Mouse (Mus musculus) spleen, adult 2 months (tissue): ENCODE measurements around the gene Psd. TPM values are rescaled to one million over a fixed set of nuclear protein-coding genes. Genes with fewer than 3 reads are reported as not detected.

Experiments used
- DNase-seq, 2 experiments: peaks; one replicate each; pipeline versions ENCODE4 v3.0.0 to v3.0.0-alpha.2; 2012 to 2021; ENCODE audit warnings: low spot score in 2 of 2, low read depth in 1 of 2
- H3K27ac ChIP-seq: fragments of 200-500 bp; 2 replicates; pipeline ENCODE4 v1.5.1; 2012; ENCODE audit warnings: low read length, inconsistent platforms; ENCODE audit not compliant: insufficient read depth
- H3K27me3 ChIP-seq: fragments of 200-500 bp; 2 replicates; pipeline ENCODE4 v1.6.1; 2012; ENCODE audit warnings: mild to moderate bottlenecking, moderate library complexity, low read length, inconsistent platforms; ENCODE audit not compliant: control insufficient read depth, insufficient read depth
- H3K36me3 ChIP-seq: fragments of 200-500 bp; 2 replicates; pipeline ENCODE4 v1.6.1; 2012; ENCODE audit warnings: mild to moderate bottlenecking, low read length, inconsistent platforms; ENCODE audit not compliant: control insufficient read depth, insufficient read depth
- H3K4me1 ChIP-seq: fragments of 200-500 bp; 2 replicates; pipeline ENCODE4 v1.6.1; 2011; ENCODE audit warnings: inconsistent platforms; ENCODE audit not compliant: control insufficient read depth, insufficient read depth, insufficient read length
- H3K4me3 ChIP-seq: fragments of 200-500 bp; 2 replicates; pipeline ENCODE4 v1.5.1; 2011; ENCODE audit warnings: mild to moderate bottlenecking, inconsistent platforms; ENCODE audit not compliant: insufficient read depth, insufficient read length; ENCODE audit errors: extremely low read depth
- CTCF ChIP-seq: fragments of 200-500 bp; IDR thresholded peaks from 2 replicates; pipeline ENCODE4 v1.5.1; 2011; ENCODE audit warnings: mild to moderate bottlenecking, inconsistent platforms; ENCODE audit not compliant: insufficient read depth, insufficient read length, insufficient replicate concordance; ENCODE audit errors: extremely low read depth
- POLR2A ChIP-seq: fragments of 200-500 bp; IDR thresholded peaks from 2 replicates; pipeline ENCODE4 v1.6.1; 2011; ENCODE audit warnings: low read depth, low read length, inconsistent platforms
- WGBS: fragments of 180-500 bp; shearing (Covaris S2); methylation state at CpG from one replicate; pipeline ENCODE4 v1.1.7; 2018; 5-methylcytosine and 5-hydroxymethylcytosine counted together
- polyA plus RNA-seq: library from polyadenylated mRNA; depleted of rRNA; stranded (reverse); fragments of >200 nt; gene quantifications from 2 replicates; pipeline ENCODE4 v1.2.3, GENCODE M21; 2012

The Psd gene
- polyA plus RNA-seq, 1 experiment = 3.6 TPM

DNA sequence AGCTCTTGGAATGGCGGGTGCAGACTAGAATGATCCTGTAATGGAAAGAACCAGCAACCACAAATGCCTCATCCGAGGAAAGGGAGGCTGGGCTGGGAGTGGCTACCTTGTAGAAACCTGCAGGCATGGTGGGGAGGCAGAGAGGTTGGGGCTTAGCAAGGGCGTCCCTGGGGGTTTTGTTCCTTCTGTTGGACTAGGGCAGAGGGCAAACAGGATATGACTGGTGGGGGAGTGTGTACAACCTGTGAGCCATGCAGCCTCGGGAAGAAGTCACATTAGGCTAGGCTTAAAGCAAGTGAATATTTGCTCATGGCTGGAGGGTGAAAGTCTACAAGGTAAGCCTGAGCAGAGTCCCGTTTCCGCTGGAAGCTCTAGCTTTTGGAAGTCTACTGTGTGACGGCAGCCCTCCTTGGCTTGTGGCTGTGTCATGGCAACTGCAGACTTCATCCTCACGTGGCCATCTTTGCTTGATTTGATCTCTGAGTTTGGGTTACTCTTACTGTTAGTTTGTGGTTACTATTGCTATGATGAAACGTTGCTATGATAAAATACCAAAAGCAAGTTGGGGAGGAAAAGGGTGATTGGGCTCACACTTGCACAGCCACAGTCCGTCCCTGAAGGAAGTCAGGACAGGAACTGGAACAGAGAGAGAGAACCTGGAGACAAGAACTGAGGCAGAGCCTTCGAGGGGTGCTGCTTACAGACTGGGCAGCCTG lies 36.5 kb upstream of the Psd start:
- Histone ChIP-seq H3K4me3 (no peak overlapping the region), H3K4me1 (no peaks in the 10 kb centered on the region), H3K27ac (no peak overlapping the region), H3K27me3 (no peaks in the 10 kb centered on the region), H3K36me3 (no peaks in the 10 kb centered on the region)
- no peak for DNase-seq
- 50% methylated on average over 11 of the region's 11 CpGs for WGBS
- TF ChIP-seq CTCF (no peak), POLR2A (no peak)

- no peak for TF ChIP-seq POLR2A
- TF ChIP-seq CTCF = no peak
- H3K4me1 ChIP-seq = peaks cover 4% of the 10 kb centered on the region; the same call in 1 of the 2 replicates
- no peaks in the 10 kb centered on the region for H3K36me3 ChIP-seq
- WGBS = 86% methylated on average over 8 of the region's 8 CpGs
- no peak for DNase-seq
- H3K27me3 ChIP-seq = no peaks in the 10 kb centered on the region
- H3K4me3 ChIP-seq = no peak overlapping the region
- no peak overlapping the region for H3K27ac ChIP-seq
Measured at GRCm38 (mm10) chr19:46362104-46362503, 35.1 kb upstream of the Psd start.

DNA sequence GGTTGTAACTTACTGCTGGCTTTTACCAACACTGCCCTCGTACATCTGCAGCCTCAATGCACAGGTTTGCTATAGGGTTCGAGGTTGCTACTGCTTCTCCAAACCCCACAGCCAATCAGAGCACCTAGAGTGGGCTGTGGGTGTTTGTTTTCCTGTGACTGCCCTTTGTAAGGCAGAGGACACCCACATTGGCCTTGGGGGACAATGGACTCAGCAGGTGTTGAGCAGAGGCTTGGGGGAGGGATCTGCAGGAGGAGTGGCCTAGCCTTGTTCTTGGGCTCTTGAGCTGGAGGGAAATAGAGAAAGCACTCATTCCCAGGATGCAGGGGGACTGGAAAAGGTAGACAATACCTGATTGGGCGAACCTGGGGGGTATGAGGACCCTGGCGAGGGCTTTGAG lies 31.4 kb upstream of the Psd start:
- 48% methylated on average over 4 of the region's 4 CpGs for WGBS
- Histone ChIP-seq H3K36me3 (no peaks in the 10 kb centered on the region), H3K27me3 (no peaks in the 10 kb centered on the region), H3K27ac (no peak overlapping the region), H3K4me3 (no peak overlapping the region), H3K4me1 (peaks cover 9% of the 10 kb centered on the region)
- TF ChIP-seq POLR2A (no peak), CTCF (no peak)
- no peak for DNase-seq

- peaks cover 9% of the 10 kb centered on the region for H3K4me1 ChIP-seq
- no peak overlapping the region for H3K27ac ChIP-seq
- no peak for DNase-seq
- 8% methylated on average over 25 of the region's 25 CpGs for WGBS
- peak overlapping the region; percentile 57; the same call in 1 of the 2 replicates for H3K4me3 ChIP-seq
- TF ChIP-seq CTCF (no peak), POLR2A (no peak)
- H3K27me3 ChIP-seq = no peaks in the 10 kb centered on the region
- no peaks in the 10 kb centered on the region for H3K36me3 ChIP-seq
Measured at GRCm38 (mm10) chr19:46357344-46358280, 30.7 kb upstream of the Psd start.

- TF ChIP-seq POLR2A = no peak
- TF ChIP-seq CTCF = no peak
- peak; percentile 31 to 70 for DNase-seq
- Histone ChIP-seq H3K4me1 (peaks cover 9% of the 10 kb centered on the region), H3K27me3 (no peaks in the 10 kb centered on the region), H3K4me3 (peak overlapping the region; percentile 57), H3K36me3 (no peaks in the 10 kb centered on the region), H3K27ac (no peak overlapping the region)
- WGBS = under 1% methylated on average over 29 of the region's 29 CpGs
Measured at GRCm38 (mm10) chr19:46356701-46357138, 29.8 kb upstream of the Psd start.

GRCm38 (mm10) chr19:46350168-46350932 lies 23.4 kb upstream of the Psd start, which contains the start of gene 2310034G01Rik:
Gene 2310034G01Rik, minus strand, starts transcription at chr19:46350302.
- peak within 1 kb of the TSS; percentile 75 for H3K4me3 ChIP-seq
- no peaks in the 10 kb centered on the region for H3K36me3 ChIP-seq
- H3K27me3 ChIP-seq = peaks cover 5% of the 10 kb centered on the region; the same call in 1 of the 2 replicates
- peaks cover 6% of the 10 kb centered on the region for H3K4me1 ChIP-seq
- DNase-seq = no peak
- H3K27ac ChIP-seq = no peak within 1 kb of the TSS
- WGBS = 69% methylated on average over 10 of the region's 10 CpGs
- TF ChIP-seq POLR2A = no peak
- TF ChIP-seq CTCF = no peak
